Mouse (Mus musculus) activated CD4-positive, CD25-positive, alpha-beta regulatory T cell, adult 9 weeks (primary cell): ENCODE measurements around the gene Olfr8. TPM values are rescaled to one million over a fixed set of nuclear protein-coding genes. Genes with fewer than 3 reads are reported as not detected.

ENCODE experiments used
- polyA plus RNA-seq: library from polyadenylated mRNA; unstranded; fragments of 100-300 nt; shearing (Covaris generic); gene quantifications from one replicate; pipeline ENCODE4 v1.2.1, GENCODE M21; 2017

Gene Olfr8
- polyA plus RNA-seq = not detected

DNA sequence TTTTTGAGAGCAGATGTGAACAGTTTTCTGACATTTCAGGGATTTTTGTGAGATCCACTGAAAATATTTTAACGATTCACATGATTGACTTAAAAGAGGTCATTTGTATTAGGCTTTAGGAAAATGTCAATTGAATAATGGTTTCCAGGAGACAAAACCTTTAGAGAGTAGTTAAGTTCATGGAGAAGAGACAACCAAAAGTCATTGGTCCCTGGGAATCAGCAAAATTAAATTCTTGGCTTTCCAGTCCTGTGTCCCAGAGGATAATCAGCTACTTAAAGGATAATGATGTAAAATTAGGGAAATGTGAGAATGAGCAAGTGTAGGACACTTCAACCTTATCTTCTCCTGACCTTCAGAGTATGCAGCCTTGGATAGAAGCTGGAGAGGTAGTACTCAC, at the start of gene Olfr8:
Gene Olfr8 (plus strand): TSS at position 301 of the 400 bp plus-strand sequence.

GRCm38 (mm10) chr10:78912871-78913270, 37.6 kb upstream of the Olfr8 start, which contains the start of gene Olfr1354:
Gene Olfr1354 (plus strand): TSS chr10:78913171.

DNA sequence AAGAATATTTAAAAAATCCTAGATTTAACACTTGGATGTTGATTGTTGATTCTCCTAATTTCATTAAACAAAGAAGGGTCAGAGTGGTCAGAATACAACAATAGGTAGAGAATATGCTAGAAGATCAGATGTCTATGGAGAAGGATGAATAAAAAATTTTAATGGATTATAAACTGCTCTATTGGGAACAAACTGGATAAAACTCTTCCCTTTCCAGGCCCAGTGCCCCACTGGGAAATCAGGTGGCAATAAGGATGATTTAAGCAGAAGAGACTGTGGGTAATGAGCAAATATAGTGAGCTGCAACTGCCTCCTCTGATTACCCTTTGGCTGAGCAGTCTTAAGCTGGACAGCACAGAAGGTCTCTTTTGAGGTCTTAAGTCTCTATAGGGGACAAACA, 12.6 kb downstream of the Olfr8 start, which contains the start of gene Olfr1353:
Gene Olfr1353 (plus strand): TSS at position 301 of the 400 bp plus-strand sequence.

GRCm38 (mm10) chr10:78980750-78981149, 30.3 kb downstream of the Olfr8 start, which contains the start of gene Olfr1352:
Gene Olfr1352 (plus strand): TSS chr10:78981050.

Other genes starting within 250 kb of the Olfr8 start
- gene Casp14, start 232.3 kb upstream of the Olfr8 start, polyA plus RNA-seq = not detected
- not detected for gene Ccdc105, start 197.6 kb upstream of the Olfr8 start, polyA plus RNA-seq
- not detected for gene Slc1a6, start 170.1 kb upstream of the Olfr8 start, polyA plus RNA-seq
- not detected for gene Olfr1356, start 98.5 kb upstream of the Olfr8 start, polyA plus RNA-seq
- gene Olfr1355, start 75.1 kb upstream of the Olfr8 start, polyA plus RNA-seq = not detected
- not detected for gene Olfr1354, start 37.5 kb upstream of the Olfr8 start, polyA plus RNA-seq
- not detected for gene Olfr1353, start 12.7 kb downstream of the Olfr8 start, polyA plus RNA-seq
- not detected for gene Olfr1352, start 30.4 kb downstream of the Olfr8 start, polyA plus RNA-seq
- not detected for gene Olfr1351, start 61.8 kb downstream of the Olfr8 start, polyA plus RNA-seq
- gene Olfr57, start 78.1 kb downstream of the Olfr8 start, polyA plus RNA-seq = not detected
- gene 2610008E11Rik, start 147.0 kb downstream of the Olfr8 start, polyA plus RNA-seq = 33.9 TPM
- gene Vmn2r80, start 198.1 kb downstream of the Olfr8 start, polyA plus RNA-seq = not detected